Mouse (Mus musculus) liver, postnatal 0 days (tissue): Measurements from ENCODE around the gene Xpo4.

Experiments
- CTCF ChIP-seq: sonication (generic); IDR thresholded peaks from 2 replicates; pipeline ENCODE4 v1.5.1; 2016; ENCODE audit warnings: antibody characterized with exemption, low read depth
- EP300 ChIP-seq: IDR thresholded peaks from 2 replicates; pipeline ENCODE4 v1.6.1; 2016; ENCODE audit warnings: antibody characterized with exemption, low read depth, mild to moderate bottlenecking

DNA sequence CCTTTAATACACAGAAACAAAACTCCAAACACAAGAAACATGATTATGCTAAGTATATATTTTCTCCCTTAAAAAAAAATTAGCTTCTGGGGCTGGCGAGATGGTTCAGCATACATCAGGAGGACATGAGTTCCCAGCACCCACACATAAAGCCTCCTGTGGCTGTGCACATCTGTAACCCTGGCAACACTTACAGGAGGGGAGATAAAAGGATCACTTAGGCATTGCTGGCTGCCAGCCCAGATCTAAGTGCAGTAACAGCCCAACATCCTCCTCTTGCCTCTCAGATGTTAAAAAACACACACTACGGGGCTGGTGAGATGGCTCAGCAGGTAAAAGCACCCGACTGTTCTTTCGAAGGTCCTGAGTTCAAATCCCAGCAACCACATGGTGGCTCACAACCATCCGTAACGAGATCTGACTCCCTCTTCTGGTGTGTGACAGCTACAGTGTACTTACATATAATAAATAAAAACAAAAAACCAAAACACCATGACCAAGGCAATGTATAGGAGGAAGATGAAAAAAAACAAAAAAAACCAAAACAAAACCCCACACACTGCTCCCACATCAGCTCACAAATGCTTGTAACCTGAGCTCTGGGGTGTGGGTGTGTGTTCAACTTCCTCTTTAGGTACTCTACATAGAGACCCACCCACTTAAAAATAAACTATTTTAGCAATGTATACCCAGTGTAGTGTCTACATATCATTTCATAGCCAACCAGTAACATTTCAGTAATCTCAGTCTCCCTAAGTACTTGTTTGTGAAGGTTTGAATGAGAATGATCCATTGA, 90.2 kb downstream of the Xpo4 start:
- TF ChIP-seq CTCF, result no peak
- no peak for TF ChIP-seq EP300
